Mouse (Mus musculus): ENCODE measurements at regions not wholly inside any gene's neighbourhood (a gene's known extent, or its start where the extent isn't known, plus 50 kb on each side); places are given as distances from the start of the nearest gene placed in this dataset.

GRCm38 (mm10) chr4:119018573-119018972, 57.2 kb downstream of the Lao1 start:
- no peak for DNase-seq (ENCODE audit: extremely low read depth, insufficient read length, low spot score)

- DNase-seq (ENCODE audit: extremely low read depth, insufficient read length, low spot score) = no peak
Observed at GRCm38 (mm10) chr4:119019013-119019781, 57.8 kb downstream of the Lao1 start.

- no peak for DNase-seq (ENCODE audit: extremely low read depth, insufficient read length, low spot score)
Observed at GRCm38 (mm10) chr4:119022338-119022737, 61.0 kb downstream of the Lao1 start.

GRCm38 (mm10) chr4:119026237-119026861, 65.0 kb downstream of the Lao1 start:
- no peak for DNase-seq (ENCODE audit: extremely low read depth, insufficient read length, low spot score)

GRCm38 (mm10) chr4:119028208-119028821, 66.9 kb downstream of the Lao1 start:
- peak; percentile 22 for DNase-seq (ENCODE audit: extremely low read depth, insufficient read length, low spot score)

- DNase-seq (ENCODE audit: extremely low read depth, insufficient read length, low spot score) = no peak
Observed at GRCm38 (mm10) chr4:119029091-119029490, 67.7 kb downstream of the Lao1 start.

- DNase-seq (ENCODE audit: extremely low read depth, insufficient read length, low spot score) = peak; percentile 43
Observed at GRCm38 (mm10) chr4:119029735-119030134, 68.4 kb downstream of the Lao1 start.

- no peak for DNase-seq (ENCODE audit: extremely low read depth, insufficient read length, low spot score)
Observed at GRCm38 (mm10) chr4:119030865-119031264, 69.5 kb downstream of the Lao1 start.

- DNase-seq (ENCODE audit: extremely low read depth, insufficient read length, low spot score) = no peak
Observed at GRCm38 (mm10) chr4:119033006-119033405, 71.6 kb downstream of the Lao1 start.

GRCm38 (mm10) chr4:119036582-119036981, 71.9 kb upstream of the Slc2a1 start:
- no peak for DNase-seq (ENCODE audit: extremely low read depth, insufficient read length, low spot score)

- no peak for DNase-seq (ENCODE audit: extremely low read depth, insufficient read length, low spot score)
Observed at GRCm38 (mm10) chr4:119040041-119040440, 68.5 kb upstream of the Slc2a1 start.

- DNase-seq (ENCODE audit: extremely low read depth, insufficient read length, low spot score) = no peak
Observed at GRCm38 (mm10) chr4:119041616-119042015, 66.9 kb upstream of the Slc2a1 start.

GRCm38 (mm10) chr4:119044005-119044677, 64.4 kb upstream of the Slc2a1 start:
- DNase-seq (ENCODE audit: extremely low read depth, insufficient read length, low spot score) = no peak

- no peak for DNase-seq (ENCODE audit: extremely low read depth, insufficient read length, low spot score)
Observed at GRCm38 (mm10) chr4:119044836-119045235, 63.7 kb upstream of the Slc2a1 start.

- no peak for DNase-seq (ENCODE audit: extremely low read depth, insufficient read length, low spot score)
Observed at GRCm38 (mm10) chr4:119050867-119051353, 57.6 kb upstream of the Slc2a1 start.

- no peak for DNase-seq (ENCODE audit: extremely low read depth, insufficient read length, low spot score)
Observed at GRCm38 (mm10) chr4:119052537-119052936, 56.0 kb upstream of the Slc2a1 start.

- no peak for DNase-seq (ENCODE audit: extremely low read depth, insufficient read length, low spot score)
Observed at GRCm38 (mm10) chr4:119053241-119053640, 55.3 kb upstream of the Slc2a1 start.

- DNase-seq (ENCODE audit: extremely low read depth, insufficient read length, low spot score) = no peak
Observed at GRCm38 (mm10) chr4:119053680-119054079, 54.8 kb upstream of the Slc2a1 start.

GRCm38 (mm10) chr4:119054129-119054528, 54.4 kb upstream of the Slc2a1 start:
- no peak for DNase-seq (ENCODE audit: extremely low read depth, insufficient read length, low spot score)

- DNase-seq (ENCODE audit: extremely low read depth, insufficient read length, low spot score) = no peak
Observed at GRCm38 (mm10) chr4:119057191-119057590, 51.3 kb upstream of the Slc2a1 start.

GRCm38 (mm10) chr4:119057826-119058225, 50.7 kb upstream of the Slc2a1 start:
- DNase-seq (ENCODE audit: extremely low read depth, insufficient read length, low spot score) = no peak

All from 3134 (cell line).